Mouse (Mus musculus) midbrain, postnatal 0 days (tissue): ENCODE results near the gene Glo1. TPM values are rescaled to one million over a fixed set of nuclear protein-coding genes. Genes with fewer than 3 reads are reported as not detected.

Experiments used
- ATAC-seq: fragments of 200-750 bp; cut with Nextera tagmentation; 2 replicates; pipeline ENCODE4 v1.8.0; 2017; ENCODE audit warnings: moderate number of reproducible peaks, mild to moderate bottlenecking, moderate TSS enrichment, moderate library complexity; ENCODE audit not compliant: low FRiP score
- DNase-seq: peaks from one replicate; pipeline ENCODE4 v3.0.0-alpha.2; 2015; ENCODE audit warnings: low spot score
- H3K27ac ChIP-seq: fragments of 300-500 bp; sonication (generic); 2 replicates; pipeline ENCODE4 v1.5.1; 2014; ENCODE audit warnings: low read depth, mild to moderate bottlenecking, low read length, mixed read lengths
- H3K27me3 ChIP-seq: fragments of 300-500 bp; sonication (generic); 2 replicates; pipeline ENCODE4 v1.6.1; 2014; ENCODE audit warnings: low read length, control low read depth, mixed read lengths; ENCODE audit not compliant: insufficient read depth
- H3K36me3 ChIP-seq: fragments of 300-500 bp; sonication (generic); 2 replicates; pipeline ENCODE4 v1.6.1; 2014; ENCODE audit warnings: low read length, control low read depth, mixed read lengths; ENCODE audit not compliant: insufficient read depth
- H3K4me1 ChIP-seq: fragments of 300-500 bp; sonication (generic); 2 replicates; pipeline ENCODE4 v1.6.1; 2014; ENCODE audit warnings: mild to moderate bottlenecking, control low read depth, antibody characterized with exemption, low read length, mixed read lengths; ENCODE audit not compliant: insufficient read depth
- H3K4me2 ChIP-seq: fragments of 300-500 bp; sonication (generic); 2 replicates; pipeline ENCODE4 v1.6.1; 2014; ENCODE audit warnings: low read depth, mild to moderate bottlenecking, low read length, mixed read lengths; ENCODE audit not compliant: poor library complexity, severe bottlenecking
- H3K4me3 ChIP-seq: fragments of 300-500 bp; sonication (generic); 2 replicates; pipeline ENCODE4 v1.5.1; 2014; ENCODE audit warnings: low read depth, mild to moderate bottlenecking, low read length, moderate library complexity
- H3K9ac ChIP-seq: fragments of 300-500 bp; sonication (generic); replicated peaks from 2 replicates; pipeline ENCODE4 v1.6.1; 2014; ENCODE audit warnings: mild to moderate bottlenecking, low read length, moderate library complexity, mixed read lengths; ENCODE audit not compliant: poor library complexity, severe bottlenecking
- H3K9me3 ChIP-seq: fragments of 300-500 bp; sonication (generic); 2 replicates; pipeline ENCODE4 v1.6.1; 2016; ENCODE audit warnings: low read length, control low read depth
- CTCF ChIP-seq: IDR thresholded peaks from 2 replicates; pipeline ENCODE4 v1.5.1; 2016; ENCODE audit warnings: antibody characterized with exemption, mild to moderate bottlenecking
- WGBS: fragments of 180-500 bp; shearing (Covaris S2); extraction: QIAGEN DNeasy Blood & Tissue Kit; methylation state at CpG from one replicate; pipeline ENCODE4 v1.1.7; 2014; 5-methylcytosine and 5-hydroxymethylcytosine counted together
- polyA plus RNA-seq: library from polyadenylated mRNA; unstranded; fragments of >200 nt; fragmentation: Nextera tagmentation; extraction: Ambion mirVana; gene quantifications from 2 replicates; pipeline ENCODE4 v1.2.1, GENCODE M21; 2015
- total RNA-seq: library from RNA; depleted of rRNA; stranded (reverse); fragments of >200 nt; gene quantifications from 2 replicates; pipeline ENCODE4 v1.2.3, GENCODE M21; 2014

Glo1 gene
- total and polyA plus RNA-seq, 2 experiments from 2014 or later: 148 to 197 TPM

- Histone ChIP-seq H3K4me1 (no peaks in the 10 kb centered on the region), H3K36me3 (no peaks in the 10 kb centered on the region), H3K9me3 (no peaks in the 10 kb centered on the region), H3K27me3 (no peaks in the 10 kb centered on the region), H3K4me2 (peak overlapping the region; percentile 74), H3K9ac (peak overlapping the region; percentile 70), H3K27ac (peak overlapping the region; percentile 74), H3K4me3 (peak overlapping the region; percentile 65)
- no peak for TF ChIP-seq CTCF
- DNase-seq: no peak
- 24% methylated on average over 18 of the region's 18 CpGs for WGBS
- no peak for ATAC-seq
Observed at GRCm38 (mm10) chr17:30611221-30612074, 15.2 kb downstream of the Glo1 start.

GRCm38 (mm10) chr17:30610739-30611138 lies 15.9 kb downstream of the Glo1 start:
- H3K4me1 ChIP-seq: no peaks in the 10 kb centered on the region
- DNase-seq (no peak), ATAC-seq (no peak)
- H3K27ac ChIP-seq: no peak overlapping the region
- WGBS: 39% methylated on average over 1 of the region's 1 CpGs
- H3K36me3 ChIP-seq: no peaks in the 10 kb centered on the region
- no peak for TF ChIP-seq CTCF
- H3K9ac ChIP-seq: no peak overlapping the region
- no peak overlapping the region for H3K4me2 ChIP-seq
- H3K4me3 ChIP-seq: no peak overlapping the region
- H3K27me3 ChIP-seq: no peaks in the 10 kb centered on the region
- no peaks in the 10 kb centered on the region for H3K9me3 ChIP-seq

- 97% methylated on average over 5 of the region's 5 CpGs for WGBS
- ATAC-seq: no peak
- Histone ChIP-seq H3K4me3 (no peak overlapping the region), H3K9ac (no peak overlapping the region), H3K27ac (no peak overlapping the region), H3K36me3 (no peaks in the 10 kb centered on the region), H3K4me2 (no peak overlapping the region), H3K4me1 (no peaks in the 10 kb centered on the region), H3K27me3 (no peaks in the 10 kb centered on the region), H3K9me3 (no peaks in the 10 kb centered on the region)
- no peak for TF ChIP-seq CTCF
- DNase-seq: no peak
Observed at GRCm38 (mm10) chr17:30609980-30610307, 16.7 kb downstream of the Glo1 start.

GRCm38 (mm10) chr17:30609305-30609979 lies 17.2 kb downstream of the Glo1 start:
- H3K4me1 ChIP-seq: no peaks in the 10 kb centered on the region
- no peak overlapping the region for H3K9ac ChIP-seq
- no peak overlapping the region for H3K4me3 ChIP-seq
- ATAC-seq (no peak), DNase-seq (no peak)
- WGBS: 90% methylated on average over 16 of the region's 16 CpGs
- H3K27ac ChIP-seq: no peak overlapping the region
- no peaks in the 10 kb centered on the region for H3K27me3 ChIP-seq
- H3K36me3 ChIP-seq: no peaks in the 10 kb centered on the region
- H3K4me2 ChIP-seq: no peak overlapping the region
- no peaks in the 10 kb centered on the region for H3K9me3 ChIP-seq
- no peak for TF ChIP-seq CTCF

DNA sequence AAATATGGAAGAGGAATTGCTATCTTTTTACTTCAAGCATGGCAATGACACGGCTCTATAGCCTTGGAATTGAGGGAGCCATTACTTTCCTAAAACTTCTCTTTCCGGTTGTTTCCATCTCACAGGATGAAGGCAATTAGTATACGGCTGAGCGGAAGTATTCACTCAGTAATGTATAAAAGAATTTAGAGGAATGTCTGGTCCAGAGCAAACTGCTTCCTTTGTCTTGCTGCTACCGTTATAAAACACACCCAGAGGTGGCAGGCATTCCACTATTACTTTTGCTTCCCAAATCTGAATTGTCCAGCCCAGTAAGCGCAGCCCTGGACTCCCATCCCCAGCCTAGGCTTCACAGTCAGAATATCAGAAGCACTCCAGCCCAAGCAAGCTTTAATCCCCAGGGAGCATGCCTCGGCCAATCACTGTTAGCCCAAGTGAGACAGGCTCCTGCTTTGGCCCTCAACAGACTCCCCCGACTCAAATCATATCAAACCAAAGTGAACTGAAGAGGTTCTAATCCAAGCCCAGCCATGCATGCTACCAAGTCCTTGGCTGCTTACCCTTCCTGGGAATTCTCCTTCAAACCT lies 18.7 kb downstream of the Glo1 start:
- no peaks in the 10 kb centered on the region for H3K36me3 ChIP-seq
- H3K4me1 ChIP-seq: no peaks in the 10 kb centered on the region
- H3K27ac ChIP-seq: no peak overlapping the region
- WGBS: 65% methylated on average over 8 of the region's 8 CpGs
- no peaks in the 10 kb centered on the region for H3K27me3 ChIP-seq
- H3K9ac ChIP-seq: no peak overlapping the region
- ATAC-seq (no peak), DNase-seq (peak; percentile 12)
- H3K4me2 ChIP-seq: no peak overlapping the region
- H3K9me3 ChIP-seq: no peaks in the 10 kb centered on the region
- no peak for TF ChIP-seq CTCF
- no peak overlapping the region for H3K4me3 ChIP-seq

DNA sequence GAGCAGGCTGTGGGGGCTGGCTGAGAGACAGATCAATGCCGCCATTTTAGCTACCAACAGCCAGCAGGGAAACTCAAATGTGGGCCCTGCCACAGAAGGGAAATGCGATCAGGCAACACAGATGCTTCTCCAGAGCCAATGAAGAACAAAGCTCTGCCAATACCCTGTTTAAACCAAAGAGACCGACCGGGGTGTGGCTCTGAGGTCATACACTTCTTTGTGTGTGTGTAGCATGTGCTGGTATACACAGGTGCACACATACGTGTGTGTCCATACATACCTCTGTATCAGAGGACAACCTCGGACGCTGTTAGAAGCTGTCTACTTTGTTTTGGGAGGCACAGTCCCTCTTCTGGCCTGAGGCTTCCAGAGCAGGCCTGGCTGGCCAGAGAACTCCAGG lies 19.3 kb downstream of the Glo1 start:
- H3K4me3 ChIP-seq: no peak overlapping the region
- WGBS: 92% methylated on average over 7 of the region's 7 CpGs

More for the DNA sequence above, 19.3 kb downstream of the Glo1 start:
- no peaks in the 10 kb centered on the region for H3K9me3 ChIP-seq
- DNase-seq (no peak), ATAC-seq (no peak)
- H3K9ac ChIP-seq: no peak overlapping the region
- TF ChIP-seq CTCF: no peak
- H3K36me3 ChIP-seq: no peaks in the 10 kb centered on the region
- H3K27ac ChIP-seq: no peak overlapping the region
- H3K4me1 ChIP-seq: no peaks in the 10 kb centered on the region
- no peaks in the 10 kb centered on the region for H3K27me3 ChIP-seq
- H3K4me2 ChIP-seq: no peak overlapping the region
